Mouse (Mus musculus) heart, adult 2 months (tissue): Measurements from ENCODE around the gene Kcnk12.

Experiments used
- CTCF ChIP-seq: fragments of 200-600 bp; IDR thresholded peaks from 2 replicates; pipeline ENCODE4 v1.8.1; 2022; ENCODE audit warnings: antibody characterized with exemption, mild to moderate bottlenecking, moderate library complexity
- POLR2A ChIP-seq: fragments of 200-500 bp; IDR thresholded peaks from 2 replicates; pipeline ENCODE4 v1.6.1; 2011; ENCODE audit warnings: mild to moderate bottlenecking, low read depth, low read length, control low read depth; ENCODE audit not compliant: insufficient read depth

- TF ChIP-seq CTCF = no peak
- no peak for TF ChIP-seq POLR2A
Observed at GRCm38 (mm10) chr17:87790661-87791060, 7.1 kb downstream of the Kcnk12 start.
